Mouse (Mus musculus) neutrophil, adult 65 days (primary cell): ENCODE measurements around the gene Gpn3. TPM values are rescaled to one million over a fixed set of nuclear protein-coding genes. Genes with fewer than 3 reads are reported as not detected.

Experiments used
- total RNA-seq: library from RNA; stranded (reverse); gene quantifications from 2 replicates; pipeline ENCODE4 v1.2.4, GENCODE M21; 2023

Gpn3 gene
- 8.2 and 11.1 TPM in 2 replicates for total RNA-seq

DNA sequence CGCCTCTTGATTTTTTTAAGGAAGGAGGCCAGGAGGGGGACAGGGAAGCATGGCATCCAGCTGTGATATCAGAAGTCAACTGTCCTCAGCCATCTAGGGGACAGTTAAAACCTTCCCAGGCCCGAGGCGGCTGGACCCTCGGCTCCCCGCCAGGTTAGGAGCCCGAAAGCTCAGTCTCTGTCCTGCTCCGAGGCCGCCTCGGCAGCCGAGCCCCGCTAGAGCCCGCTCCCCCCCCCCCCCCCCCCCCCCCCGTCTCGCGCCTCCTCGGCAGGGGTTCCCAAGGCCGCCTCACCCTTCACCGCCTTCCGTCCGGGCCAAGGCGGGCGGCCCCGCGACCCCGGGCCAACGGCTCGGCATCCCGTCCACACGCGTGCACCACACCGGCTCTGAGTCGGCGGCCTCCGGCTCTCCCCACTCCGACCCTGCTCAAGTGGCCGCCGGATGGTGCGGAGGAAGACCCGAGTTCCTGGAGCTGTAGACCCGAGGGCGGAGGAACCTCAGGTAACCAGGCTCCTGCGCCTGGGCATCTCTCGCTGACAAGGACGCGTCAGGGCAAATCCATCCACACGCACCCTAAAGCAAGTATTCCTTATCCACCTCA is at the start of gene Gpn3:
Gpn3 (plus strand) TSS at position 286 of the 601 bp plus-strand sequence.

DNA sequence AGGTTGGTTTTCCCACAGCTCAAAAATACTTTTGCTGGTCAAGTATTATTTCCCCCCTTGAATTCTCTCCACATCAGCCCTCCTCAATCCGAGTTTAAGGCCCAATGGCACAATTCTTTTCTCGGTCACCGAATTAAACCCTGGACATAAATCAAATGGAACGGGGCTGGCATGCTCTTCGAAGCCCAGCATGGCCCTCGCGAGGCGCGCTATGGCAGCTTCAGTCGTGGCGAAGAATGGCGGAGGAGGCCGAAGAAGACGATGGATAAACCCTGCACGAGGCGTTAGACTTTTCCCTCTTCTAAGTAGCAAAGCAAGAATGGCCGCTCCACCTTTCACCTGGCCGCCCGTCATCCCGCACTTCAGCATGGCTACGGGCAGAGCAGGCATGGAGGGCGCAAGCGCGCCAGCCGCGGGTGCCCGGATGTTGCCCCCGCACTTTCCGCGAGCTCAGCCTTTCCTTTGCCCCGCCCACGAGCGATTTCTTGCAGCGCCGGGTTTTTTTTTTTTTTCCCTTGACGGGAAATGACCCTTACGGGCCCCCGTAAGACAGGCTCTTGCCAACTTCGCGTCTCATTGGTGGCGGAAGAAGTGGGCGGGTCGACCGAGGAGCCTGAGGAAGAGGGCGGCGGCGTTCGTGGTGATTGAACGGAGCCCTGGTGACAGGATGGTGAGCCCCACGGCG is 17.7 kb upstream of the Gpn3 start, which contains the start of the genes Rad9b and Vps29:
Rad9b (minus strand) TSS at position 427 of the 685 bp plus-strand sequence.
Vps29 (plus strand) TSS at position 563 of the 685 bp plus-strand sequence.

DNA sequence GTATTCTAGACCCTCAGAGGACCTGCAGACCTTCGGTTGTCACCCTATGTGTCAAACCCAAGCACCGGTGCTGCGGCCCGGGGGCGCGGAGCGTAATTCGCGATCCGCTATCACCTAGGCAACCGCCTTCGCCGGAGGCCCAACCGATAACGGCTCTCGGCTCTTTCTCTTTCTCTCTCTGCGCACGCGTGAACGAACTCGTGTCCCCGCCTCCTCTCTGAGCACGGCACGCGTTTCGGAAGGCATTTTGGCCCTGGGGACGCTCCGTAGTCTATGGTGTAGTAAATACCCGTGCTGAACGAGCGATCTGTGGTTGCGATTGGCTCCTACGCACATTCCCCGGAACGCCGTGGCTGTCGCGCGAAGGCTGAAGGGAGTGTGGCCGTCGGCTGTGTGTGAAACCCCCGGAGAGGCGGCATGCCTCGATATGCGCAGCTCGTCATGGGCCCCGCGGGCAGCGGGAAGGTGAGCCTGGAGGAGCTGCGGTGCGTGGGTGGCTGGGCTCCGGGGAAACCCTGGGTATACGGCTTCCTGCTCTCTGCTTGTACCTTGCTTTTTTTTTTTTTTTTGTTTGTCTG is 605 bp downstream of the Gpn3 start, which contains the start of gene Fam216a:
Fam216a (minus strand) TSS at position 173 of the 578 bp plus-strand sequence.

DNA sequence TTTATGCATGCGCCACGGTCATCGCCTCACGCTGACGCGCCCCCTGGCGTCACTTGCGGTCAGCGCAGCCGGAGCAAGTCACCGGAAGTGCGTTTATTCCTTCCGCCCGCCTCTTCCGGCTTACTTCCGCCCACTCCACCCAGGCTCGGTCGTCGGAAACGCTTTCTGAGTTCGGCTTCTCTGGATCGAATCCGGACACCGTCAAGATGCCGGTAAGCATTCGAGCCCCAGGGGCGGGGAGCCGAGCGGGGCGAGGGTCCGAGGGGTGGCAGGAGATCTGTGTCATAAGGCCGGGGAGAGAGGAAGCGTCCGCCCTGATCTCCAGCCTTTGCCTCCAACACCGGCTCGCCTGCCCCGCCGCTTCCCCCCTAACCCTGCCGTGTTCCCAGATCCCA is 20.1 kb downstream of the Gpn3 start, which contains the start of gene Arpc3:
Arpc3 (plus strand) TSS at position 93 of the 395 bp plus-strand sequence.

DNA sequence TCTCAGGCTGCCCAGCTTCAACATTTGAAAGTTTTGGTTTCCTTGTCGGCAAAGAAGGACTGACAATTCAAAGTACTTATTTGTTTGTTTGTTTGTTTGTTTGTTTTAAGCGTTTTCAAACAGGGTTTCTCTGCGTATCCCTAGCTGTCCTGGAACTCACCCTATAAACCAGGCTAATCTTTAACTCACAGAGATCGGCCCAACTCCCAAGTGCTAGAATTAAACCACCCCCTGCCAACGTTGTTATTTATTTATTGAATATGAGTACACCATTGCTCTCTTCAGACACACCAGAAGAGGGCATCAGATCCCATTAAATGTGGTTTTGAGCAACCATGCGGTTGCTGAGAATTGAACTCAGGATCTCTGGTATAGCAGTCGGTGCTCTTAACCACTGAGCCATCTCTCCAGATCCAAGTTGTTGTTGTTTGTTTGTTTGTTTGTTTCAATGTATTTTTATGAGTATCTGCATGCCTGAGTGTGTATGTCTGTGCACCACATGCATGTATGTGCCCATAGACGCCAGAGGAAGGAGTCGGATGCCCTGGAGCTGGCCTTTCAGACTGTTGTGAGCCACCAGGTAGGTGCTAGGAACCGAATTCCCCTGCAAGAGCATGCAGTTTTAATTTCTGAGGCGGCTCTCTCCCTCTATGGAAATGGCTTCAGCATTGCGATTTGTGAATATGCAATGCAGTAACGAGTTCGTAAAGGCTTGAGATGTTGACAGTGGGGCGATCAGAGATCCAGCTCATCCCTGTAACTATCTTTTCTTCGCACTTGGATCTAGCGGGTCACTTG is 49.8 kb downstream of the Gpn3 start, which contains the start of gene Anapc7:
Anapc7 (plus strand) TSS at position 423 of the 798 bp plus-strand sequence.

Other genes with a start within 250 kb of the Gpn3 start
- 8.9 and 12.0 TPM in 2 replicates for gene Ccdc63, start 231.1 kb upstream of the Gpn3 start, total RNA-seq
- 128 and 167 TPM in 2 replicates for gene Ppp1cc, start 213.6 kb upstream of the Gpn3 start, total RNA-seq
- 90.1 and 98.8 TPM in 2 replicates for gene Hvcn1, start 165.1 kb upstream of the Gpn3 start, total RNA-seq
- 7.6 TPM in 2 replicates for gene Tctn1, start 107.4 kb upstream of the Gpn3 start, total RNA-seq
- 11.2 and 14.2 TPM in 2 replicates for gene Pptc7, start 87.5 kb upstream of the Gpn3 start, total RNA-seq
- gene Rad9b, start 17.6 kb upstream of the Gpn3 start, total RNA-seq: 0.29 TPM in 1 of 2 replicates, not detected in the other
- gene Vps29, start 17.5 kb upstream of the Gpn3 start, total RNA-seq: 52.9 and 57.5 TPM in 2 replicates
- 4.4 and 5.3 TPM in 2 replicates for gene Fam216a, start 488 bp downstream of the Gpn3 start, total RNA-seq
- gene Arpc3, start 20.0 kb downstream of the Gpn3 start, total RNA-seq: 581 and 726 TPM in 2 replicates
- 26.0 and 35.8 TPM in 2 replicates for gene Anapc7, start 49.8 kb downstream of the Gpn3 start, total RNA-seq
- 53.1 and 73.8 TPM in 2 replicates for gene Atp2a2, start 130.3 kb downstream of the Gpn3 start, total RNA-seq
- gene Ift81, start 242.6 kb downstream of the Gpn3 start, total RNA-seq: 0.77 and 2.8 TPM in 2 replicates